Mouse (Mus musculus) heart, adult 9 months (tissue): ENCODE measurements around the gene Gbp5.
A peak's percentile ranks its signal among the peaks of the same experiment; 100 is the strongest.

Experiments used
- DNase-seq, 2 experiments: peaks; one replicate each; pipeline ENCODE4 v3.0.0; 2022; ENCODE audit warnings: low spot score in 2 of 2

The Gbp5 gene

GRCm38 (mm10) chr3:142493536-142494061 is at the start of gene Gbp5:
Gbp5 (plus strand) TSS chr3:142493978.
- peak; percentile 91 to 94 for DNase-seq

DNA sequence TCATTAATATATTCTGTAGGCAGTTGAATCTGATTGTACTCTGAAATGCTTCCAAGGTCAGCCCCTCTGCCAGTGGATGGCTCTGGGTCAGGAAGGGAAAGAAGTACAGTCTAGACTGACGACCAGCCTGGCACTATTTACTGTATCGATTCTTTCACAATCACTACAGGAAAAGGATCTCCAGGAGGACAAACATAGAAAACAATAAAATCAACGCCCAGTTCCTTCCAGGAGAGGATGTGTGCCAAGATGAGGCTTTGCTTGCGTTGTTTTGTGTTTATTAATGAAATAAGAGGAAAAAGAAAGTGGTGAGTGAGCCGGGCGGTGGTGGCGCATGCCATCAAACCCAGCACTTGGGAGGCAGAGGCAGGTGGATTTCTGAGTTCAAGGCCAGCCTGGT is 39.6 kb upstream of the Gbp5 start:
- no peak for DNase-seq

- no peak for DNase-seq
Measured at GRCm38 (mm10) chr3:142459241-142459640, 34.5 kb upstream of the Gbp5 start.

DNA sequence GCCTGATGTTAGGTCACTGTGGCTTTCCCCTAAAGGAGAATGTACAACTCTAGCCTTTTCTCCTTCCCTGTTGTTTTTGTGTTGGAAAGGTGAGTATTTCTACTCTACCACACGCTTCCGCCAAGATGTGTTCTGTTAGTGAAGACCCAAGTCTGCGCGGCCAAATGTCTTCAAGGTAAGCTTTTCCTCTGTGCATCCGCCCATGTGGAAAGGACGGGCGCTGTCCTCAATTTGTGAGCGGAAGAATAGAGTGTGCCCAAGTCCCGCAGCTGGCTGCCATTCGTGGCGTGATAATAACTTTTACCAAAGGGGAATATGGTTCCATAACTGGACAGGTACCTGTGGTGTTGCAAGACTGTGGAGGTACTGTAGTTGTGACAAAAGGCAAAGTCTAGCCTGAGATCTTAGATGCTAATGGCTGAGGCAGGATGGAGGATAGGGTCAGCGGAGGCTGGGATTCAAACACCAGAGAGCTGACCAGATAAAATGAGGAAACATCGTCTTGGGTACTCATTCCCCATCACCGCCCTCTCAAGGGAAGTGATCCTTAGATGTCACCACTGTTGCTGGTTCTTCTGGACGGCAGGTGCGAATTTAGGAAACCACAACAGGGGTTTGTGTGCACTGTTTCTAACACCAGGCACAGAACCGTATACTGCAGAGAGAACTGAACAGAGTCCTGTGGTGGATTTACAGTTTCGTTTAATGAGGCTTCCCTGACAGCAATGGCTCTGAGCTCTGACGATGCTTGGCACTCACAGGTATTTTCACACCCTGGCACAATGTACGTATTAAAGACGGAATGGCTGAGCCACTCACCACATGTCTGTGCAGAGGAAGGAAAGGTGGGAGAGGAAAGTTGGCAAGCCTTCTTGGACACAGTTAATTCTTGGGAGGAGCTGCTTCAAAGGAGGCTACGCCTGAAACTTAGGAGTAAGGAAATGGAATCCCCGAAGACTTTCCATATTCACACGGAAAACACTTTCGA is 30.7 kb upstream of the Gbp5 start:
- DNase-seq: no peak

- DNase-seq: peak in 1 of 2 experiments; percentile 24
Measured at GRCm38 (mm10) chr3:142474349-142474983, 19.3 kb upstream of the Gbp5 start.

DNA sequence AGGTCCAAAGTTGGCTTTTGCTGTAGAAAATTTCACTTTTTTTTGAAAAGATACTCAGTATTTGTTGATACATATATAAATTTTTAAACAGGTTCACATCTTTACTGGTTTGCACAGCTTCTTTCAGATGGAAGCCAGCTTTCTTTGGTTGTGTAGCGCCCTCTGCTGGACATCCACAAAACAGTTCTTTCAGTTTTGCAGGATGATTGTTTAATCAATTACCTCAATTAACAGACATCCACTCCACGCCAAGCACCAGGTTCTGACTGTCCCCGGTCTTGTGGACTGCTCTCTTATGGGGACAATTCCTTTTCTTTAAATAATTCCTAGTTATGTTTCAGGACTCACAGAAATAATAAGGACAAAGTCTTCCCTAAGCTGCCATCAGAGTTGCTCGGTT is 17.9 kb upstream of the Gbp5 start:
- peak in 1 of 2 experiments; percentile 26 for DNase-seq

GRCm38 (mm10) chr3:142477866-142478265 is 15.9 kb upstream of the Gbp5 start:
- DNase-seq: no peak

GRCm38 (mm10) chr3:142478360-142478759 is 15.4 kb upstream of the Gbp5 start:
- DNase-seq: no peak

DNA sequence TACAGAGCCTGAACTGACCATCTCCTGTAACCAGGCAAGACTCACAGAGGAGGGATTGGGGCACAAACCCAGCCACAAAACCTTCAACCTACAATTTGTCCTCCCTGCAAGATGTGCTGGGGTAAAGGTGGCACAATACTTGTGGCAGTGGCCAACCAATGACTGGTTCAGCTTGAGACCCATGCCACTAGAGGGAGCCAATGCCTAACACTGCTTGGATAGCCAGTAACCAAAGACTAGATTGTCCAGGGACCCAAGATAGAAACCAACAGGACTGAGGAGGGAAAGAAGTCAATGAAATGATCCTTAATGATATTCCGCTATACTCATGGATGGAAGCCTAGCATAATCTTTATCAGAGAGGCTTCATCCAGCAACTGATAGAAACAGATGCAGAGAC is 3.3 kb upstream of the Gbp5 start:
- DNase-seq: peak; percentile 71 to 75

DNA sequence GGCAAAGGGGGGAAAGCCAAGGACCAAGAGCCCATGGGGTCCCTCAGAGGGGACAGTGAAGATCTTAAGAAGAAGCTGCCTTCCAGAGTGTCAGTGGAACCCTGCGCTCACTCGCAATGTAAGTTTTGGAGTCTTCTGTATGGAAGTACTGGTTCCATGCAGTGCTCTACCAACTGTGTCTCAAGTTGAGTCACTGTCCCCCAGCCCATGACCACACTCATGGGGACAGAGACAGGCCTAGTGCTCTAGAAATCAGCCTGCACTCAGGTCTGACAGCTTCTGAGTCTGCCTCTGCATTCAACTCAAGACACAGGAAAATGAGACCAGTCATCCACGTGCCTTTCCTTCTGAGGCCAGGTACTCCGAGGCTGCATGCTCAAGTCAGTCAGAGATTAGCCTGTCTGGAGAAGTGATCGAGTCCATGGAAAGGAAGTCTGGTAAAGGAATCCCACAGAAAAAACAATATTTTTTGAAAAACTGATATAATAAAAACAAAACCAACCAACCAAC is 1.4 kb downstream of the Gbp5 start:
- DNase-seq: no peak

GRCm38 (mm10) chr3:142496113-142497101 is 2.6 kb downstream of the Gbp5 start:
- DNase-seq: peak; percentile 57 to 60

DNA sequence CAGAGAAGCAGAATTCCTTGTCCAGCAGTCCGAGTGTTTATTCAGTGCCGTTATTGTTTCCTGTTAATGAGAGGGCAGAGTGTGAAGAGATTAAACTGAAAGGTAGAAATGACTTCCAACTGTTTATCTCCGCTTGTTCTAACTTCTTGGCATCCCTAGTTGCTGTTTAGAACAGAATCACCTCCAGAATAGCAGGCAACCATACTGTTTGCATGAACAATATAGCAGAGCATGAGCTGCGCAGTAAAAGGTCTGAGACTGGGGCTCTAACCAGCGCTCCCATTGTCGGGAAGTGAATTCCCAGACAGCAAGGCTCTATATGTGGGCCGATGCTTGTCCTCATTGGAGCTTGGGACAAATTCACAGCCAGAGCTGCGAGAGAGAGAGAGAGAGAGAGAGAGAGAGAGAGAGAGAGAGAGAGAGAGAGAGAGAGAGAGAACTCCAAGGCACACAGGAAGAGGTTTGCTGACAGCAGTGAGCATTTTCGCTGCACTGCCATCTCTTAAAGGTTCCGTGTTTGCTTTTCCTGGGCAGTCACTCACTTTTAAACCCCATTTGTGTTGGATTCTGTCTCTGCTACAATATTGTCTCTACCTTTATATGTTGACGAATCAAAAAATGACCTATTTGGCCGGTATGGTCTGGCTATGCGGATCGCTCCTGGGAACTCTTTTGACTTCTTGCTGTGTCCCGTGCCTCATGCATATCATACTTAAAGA is 3.5 kb downstream of the Gbp5 start:
- no peak for DNase-seq

- DNase-seq: peak in 1 of 2 experiments; percentile 7
Measured at GRCm38 (mm10) chr3:142498941-142499340, 5.2 kb downstream of the Gbp5 start.

DNA sequence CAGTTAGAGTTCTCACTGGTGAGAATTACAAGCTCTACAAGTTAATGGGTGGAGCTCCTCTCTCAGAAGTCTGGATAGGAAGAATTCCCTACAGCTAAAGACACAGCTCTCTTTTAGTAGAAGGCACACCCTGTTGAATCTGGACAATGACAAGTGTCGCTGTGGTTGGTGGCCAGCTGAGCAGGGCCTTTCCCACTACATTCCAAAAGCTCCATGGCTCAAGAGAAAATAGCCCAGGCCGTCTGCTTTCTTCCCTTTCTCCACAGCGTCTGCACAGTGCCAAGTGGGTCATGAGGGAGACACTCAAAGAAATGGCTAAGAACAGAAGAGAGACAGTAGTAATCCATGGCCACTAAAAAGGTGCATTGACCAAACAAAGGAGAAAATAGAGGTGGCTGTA is 34.3 kb downstream of the Gbp5 start:
- no peak for DNase-seq

DNA sequence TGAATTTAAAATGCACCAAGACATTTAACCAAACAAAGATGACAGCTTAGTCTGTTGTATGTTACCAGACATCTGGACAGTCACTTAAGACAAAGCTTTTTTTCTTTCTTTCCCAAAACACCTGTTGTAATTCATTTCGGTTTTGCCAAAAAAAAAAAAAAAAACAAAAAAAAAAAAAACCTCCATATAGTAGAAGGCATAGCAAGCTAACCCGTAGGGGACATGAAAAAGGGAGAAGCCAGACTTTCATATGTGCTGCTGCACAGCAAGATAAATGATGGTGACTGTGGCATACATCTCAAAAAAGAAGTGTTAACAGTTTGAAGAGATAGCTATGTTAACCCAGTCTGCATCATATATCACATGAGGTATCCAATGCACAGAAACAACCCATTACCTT is 35.8 kb downstream of the Gbp5 start:
- DNase-seq: no peak

DNA sequence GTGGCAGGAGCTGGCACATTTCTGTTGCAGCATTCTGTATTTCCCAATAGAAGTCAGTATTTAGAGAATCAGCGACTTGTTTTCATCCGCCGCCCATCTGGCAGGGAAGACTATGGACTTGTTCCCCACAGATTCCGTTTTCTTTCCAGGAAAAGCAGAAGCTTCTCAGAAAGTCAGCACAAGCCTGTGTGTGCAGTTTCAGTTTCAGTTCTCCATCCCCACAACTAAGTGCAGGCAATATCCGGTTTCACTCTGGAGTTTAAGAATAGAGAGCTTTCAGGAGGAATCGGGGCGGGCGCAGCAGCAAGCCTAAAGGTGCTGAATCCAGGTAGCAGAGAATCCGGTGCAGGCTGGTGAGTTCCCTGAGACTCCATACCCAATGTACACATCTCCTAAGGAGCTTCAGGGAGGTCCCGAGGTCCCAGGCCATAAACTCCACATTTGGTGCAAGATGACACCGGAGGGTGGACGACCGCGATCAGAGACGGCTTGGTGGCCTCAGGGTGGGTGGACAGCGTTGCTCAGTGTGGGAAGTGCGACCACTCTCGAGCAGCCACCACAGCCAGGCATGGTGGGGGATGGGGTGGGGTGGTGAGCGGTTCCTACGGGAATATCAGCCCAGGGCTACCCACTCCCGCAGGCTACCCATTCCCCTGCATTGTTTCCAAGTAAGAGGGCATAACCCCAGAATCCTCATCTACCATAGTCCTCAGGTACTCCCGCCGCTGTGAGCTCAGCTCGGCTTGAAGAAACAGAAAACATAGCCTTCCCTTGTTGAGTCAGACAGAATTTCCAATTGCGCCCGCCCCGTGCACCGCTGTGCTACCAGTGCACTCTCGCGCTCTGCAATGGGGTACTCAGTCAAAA is 36.5 kb downstream of the Gbp5 start, which contains the start of gene Gbp7:
TSS of gene Gbp7 (plus strand) at position 256 of the 867 bp plus-strand sequence.
- DNase-seq: peak; percentile 85 to 86

- no peak for DNase-seq
Measured at GRCm38 (mm10) chr3:142531595-142531994, 37.8 kb downstream of the Gbp5 start.

GRCm38 (mm10) chr3:142533185-142533584 is 39.4 kb downstream of the Gbp5 start:
- DNase-seq: no peak

GRCm38 (mm10) chr3:142535667-142536066 is 41.9 kb downstream of the Gbp5 start:
- no peak for DNase-seq
